Mouse (Mus musculus) forebrain, embryonic 15.5 days (tissue): ENCODE results near the gene Agrn. TPM values are rescaled to one million over a fixed set of nuclear protein-coding genes. Genes with fewer than 3 reads are reported as not detected.

Experiments
- ATAC-seq: fragments of 200-750 bp; cut with Nextera tagmentation; replicated peaks from 2 replicates; pipeline ENCODE4 v1.8.0; 2017; ENCODE audit warnings: mild to moderate bottlenecking, moderate TSS enrichment, moderate library complexity
- H3K27ac ChIP-seq: fragments of 300-500 bp; sonication (generic); replicated peaks from 2 replicates; pipeline ENCODE4 v1.5.1; 2015; ENCODE audit warnings: mild to moderate bottlenecking, inconsistent platforms
- H3K27me3 ChIP-seq: fragments of 300-500 bp; sonication (generic); 2 replicates; pipeline ENCODE4 v1.6.1; 2015; ENCODE audit warnings: inconsistent platforms
- H3K36me3 ChIP-seq: fragments of 300-500 bp; sonication (generic); 2 replicates; pipeline ENCODE4 v1.6.1; 2015; ENCODE audit warnings: mild to moderate bottlenecking, inconsistent platforms
- H3K4me1 ChIP-seq: fragments of 300-500 bp; sonication (generic); 2 replicates; pipeline ENCODE4 v1.6.1; 2015; ENCODE audit warnings: inconsistent platforms
- H3K4me2 ChIP-seq: fragments of 300-500 bp; sonication (generic); replicated peaks from 2 replicates; pipeline ENCODE4 v1.6.1; 2015; ENCODE audit warnings: mild to moderate bottlenecking, inconsistent platforms
- H3K4me3 ChIP-seq: fragments of 300-500 bp; sonication (generic); 2 replicates; pipeline ENCODE4 v1.5.1; 2015; ENCODE audit warnings: mild to moderate bottlenecking, inconsistent platforms
- H3K9ac ChIP-seq: fragments of 300-500 bp; sonication (generic); replicated peaks from 2 replicates; pipeline ENCODE4 v1.6.1; 2015; ENCODE audit warnings: mild to moderate bottlenecking, inconsistent platforms
- H3K9me3 ChIP-seq: fragments of 300-500 bp; sonication (generic); 2 replicates; pipeline ENCODE4 v1.6.1; 2016; ENCODE audit warnings: inconsistent platforms
- WGBS: fragments of 180-500 bp; shearing (Covaris S2); methylation state at CpG from one replicate; pipeline ENCODE4 v1.1.7; 2015; ENCODE audit warnings: mixed read lengths; 5-methylcytosine and 5-hydroxymethylcytosine counted together
- polyA plus RNA-seq: library from polyadenylated mRNA; unstranded; fragments of >200 nt; fragmentation: Nextera tagmentation; extraction: Ambion mirVana; gene quantifications from 2 replicates; pipeline ENCODE4 v1.2.1, GENCODE M21; 2015

Agrn gene
- polyA plus RNA-seq, 1 experiment from 2014 or later: 103 TPM

DNA sequence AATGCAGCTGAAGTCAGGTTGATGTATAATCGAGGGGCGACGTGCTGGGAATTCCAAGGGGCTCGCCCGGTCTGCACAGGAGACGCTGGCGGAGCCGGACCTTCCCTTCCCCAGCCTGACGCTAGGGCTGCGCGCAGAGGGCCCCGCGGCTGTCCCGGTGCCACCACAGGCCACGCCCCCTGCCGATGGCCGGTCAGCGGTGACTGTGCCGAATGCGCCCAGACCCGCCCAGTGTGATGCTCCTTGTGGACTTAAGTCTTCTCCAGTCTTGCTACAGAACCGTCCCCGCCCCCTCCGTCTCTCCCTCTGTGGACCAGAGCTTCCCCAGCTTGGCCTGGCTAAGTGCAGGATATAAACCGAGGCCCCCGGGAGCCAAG lies 529 bp upstream of the Agrn start:
- peak; percentile 92 for ATAC-seq
- peaks cover 45% of the 10 kb centered on the region for H3K4me1 ChIP-seq
- under 1% methylated on average over 26 of the region's 26 CpGs for WGBS
- peak overlapping the region; percentile 69 for H3K9ac ChIP-seq
- peaks cover 4% of the 10 kb centered on the region; the same call in 1 of the 2 replicates for H3K36me3 ChIP-seq
- peak overlapping the region; percentile 77 for H3K4me3 ChIP-seq
- no peaks in the 10 kb centered on the region for H3K27me3 ChIP-seq
- H3K4me2 ChIP-seq: peak overlapping the region; percentile 61
- H3K27ac ChIP-seq: peak overlapping the region; percentile 95
- no peaks in the 10 kb centered on the region for H3K9me3 ChIP-seq

DNA sequence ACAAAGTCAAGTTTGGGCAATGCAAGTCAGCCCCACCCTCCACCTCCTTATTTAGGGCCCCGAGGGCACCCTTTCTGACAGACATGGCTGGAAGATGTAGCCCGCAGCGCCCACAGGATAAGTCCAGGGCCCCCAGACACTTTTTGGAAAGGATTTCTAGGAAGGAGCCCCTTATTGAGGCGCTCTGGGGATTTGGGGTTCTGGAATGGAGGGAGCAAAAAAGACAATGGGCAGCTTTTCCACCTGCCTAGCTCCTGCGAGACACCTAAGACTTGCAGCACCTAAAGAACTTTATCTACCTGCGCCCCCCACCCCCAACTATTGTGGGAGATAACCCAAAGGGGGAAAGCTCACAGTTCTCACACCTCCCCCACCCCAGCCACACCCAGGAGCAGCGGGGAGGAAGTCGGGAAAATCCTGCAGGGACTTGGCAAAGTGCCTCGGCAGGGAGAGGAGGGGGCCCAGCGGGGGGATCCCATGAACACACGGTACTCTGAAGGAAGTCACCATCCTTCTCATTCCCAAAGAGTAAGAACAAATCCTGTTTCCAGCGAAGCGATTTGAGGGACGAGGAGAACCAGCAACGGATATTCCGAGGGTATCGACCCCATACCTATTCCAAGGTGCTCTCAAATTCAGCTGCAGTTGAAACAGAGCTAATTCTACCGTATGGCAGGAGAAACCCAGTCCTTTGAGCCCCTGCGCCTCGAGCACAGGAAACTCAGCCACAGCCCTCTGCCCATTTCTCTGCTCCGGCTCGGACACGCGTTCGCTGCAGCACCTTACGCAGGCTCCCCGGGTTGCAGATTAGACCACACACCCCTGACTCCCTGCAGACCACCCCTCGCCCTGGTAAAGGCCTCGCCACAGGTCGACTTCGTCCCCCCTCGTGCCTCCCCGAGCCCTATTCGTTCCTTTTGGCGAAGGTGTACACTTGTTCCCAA lies 1.1 kb downstream of the Agrn start:
- peak; percentile 4; the same call in 1 of the 2 replicates for ATAC-seq
- H3K4me1 ChIP-seq: peaks cover 47% of the 10 kb centered on the region

DNA sequence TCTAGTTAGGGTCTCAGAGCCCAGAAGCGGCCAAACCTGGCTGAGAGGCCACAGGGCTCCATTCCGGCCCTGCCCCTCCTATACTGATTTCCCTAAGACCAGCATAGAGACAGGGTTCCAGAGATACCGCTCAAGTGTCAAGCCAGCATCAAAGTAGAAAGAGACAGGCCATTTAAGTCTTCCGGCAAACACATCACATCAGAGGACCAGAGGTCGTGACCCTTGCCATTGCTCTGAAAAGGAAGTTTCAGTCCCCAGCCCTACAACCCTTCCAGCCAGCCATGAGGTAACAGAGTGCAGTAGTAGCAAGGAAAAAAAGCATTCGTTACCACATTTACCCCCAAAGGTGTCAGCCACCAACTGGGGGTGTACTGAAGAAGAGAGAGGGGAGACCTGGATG lies 2.9 kb downstream of the Agrn start:
- 44% methylated on average over 6 of the region's 6 CpGs for WGBS
- peaks cover 13% of the 10 kb centered on the region for H3K36me3 ChIP-seq
- H3K9ac ChIP-seq: no peak overlapping the region

More for the DNA sequence above, 1.1 kb downstream of the Agrn start:
- peaks cover 7% of the 10 kb centered on the region; the same call in 1 of the 2 replicates for H3K36me3 ChIP-seq
- no peaks in the 10 kb centered on the region for H3K27me3 ChIP-seq
- H3K9ac ChIP-seq: peak overlapping the region; percentile 79
- no peaks in the 10 kb centered on the region for H3K9me3 ChIP-seq
- peak overlapping the region; percentile 77 for H3K4me3 ChIP-seq
- 2% methylated on average over 35 of the region's 35 CpGs for WGBS
- peak overlapping the region; percentile 96 for H3K4me2 ChIP-seq
- peak overlapping the region; percentile 95 for H3K27ac ChIP-seq

DNA sequence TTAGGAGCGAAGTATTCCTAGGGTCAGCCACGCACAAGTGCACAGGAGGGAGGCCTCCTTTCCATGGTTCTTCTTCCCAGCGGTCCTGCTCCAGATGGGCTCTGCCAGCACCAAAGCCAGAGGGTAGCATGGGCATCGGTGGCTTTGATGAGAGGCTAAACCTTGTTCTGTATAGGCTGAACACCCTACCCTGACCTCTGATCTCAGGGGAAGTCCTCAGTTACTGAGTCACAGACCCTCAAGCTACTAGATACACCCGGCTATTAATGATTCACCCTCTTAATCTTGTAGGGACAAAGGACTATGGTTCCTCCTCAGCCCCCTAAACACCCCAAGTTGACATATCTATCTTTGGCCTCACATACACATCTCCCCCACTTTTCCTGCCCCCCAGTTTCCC lies 3.4 kb downstream of the Agrn start:
- 74% methylated on average over 5 of the region's 5 CpGs for WGBS

More for the DNA sequence above, 2.9 kb downstream of the Agrn start:
- H3K27me3 ChIP-seq: no peaks in the 10 kb centered on the region
- no peak overlapping the region for H3K4me2 ChIP-seq
- ATAC-seq: no peak
- H3K9me3 ChIP-seq: no peaks in the 10 kb centered on the region
- H3K4me3 ChIP-seq: no peak overlapping the region
- H3K4me1 ChIP-seq: peaks cover 63% of the 10 kb centered on the region
- no peak overlapping the region for H3K27ac ChIP-seq

DNA sequence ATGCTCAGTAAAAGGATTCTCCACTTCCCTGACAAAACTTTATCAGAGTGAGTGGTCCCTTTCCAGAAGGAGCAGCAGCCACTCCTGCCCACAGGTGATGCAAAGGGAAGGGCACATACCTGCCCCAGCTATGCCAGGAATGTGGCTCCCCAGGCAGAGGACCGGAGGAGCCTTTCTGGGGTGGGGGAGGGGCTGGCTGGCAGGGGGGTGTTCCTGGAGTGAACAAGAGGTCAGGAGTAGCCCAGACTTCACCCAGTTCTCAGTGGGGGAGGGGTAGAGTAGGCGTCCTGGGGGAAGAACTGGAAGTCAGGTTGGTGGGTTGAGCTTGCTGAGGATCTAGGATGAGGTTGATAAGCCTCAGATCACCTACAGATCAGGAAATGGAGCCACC lies 4.1 kb downstream of the Agrn start:
- 29% methylated on average over 2 of the region's 2 CpGs for WGBS
- Histone ChIP-seq H3K9ac (no peak overlapping the region), H3K4me1 (peaks cover 74% of the 10 kb centered on the region), H3K27ac (no peak overlapping the region), H3K9me3 (no peaks in the 10 kb centered on the region), H3K4me3 (no peak overlapping the region), H3K4me2 (no peak overlapping the region), H3K27me3 (no peaks in the 10 kb centered on the region), H3K36me3 (peaks cover 13% of the 10 kb centered on the region)
- ATAC-seq: no peak

More for the DNA sequence above, 3.4 kb downstream of the Agrn start:
- H3K36me3 ChIP-seq: peaks cover 13% of the 10 kb centered on the region
- no peak overlapping the region for H3K4me2 ChIP-seq
- H3K27me3 ChIP-seq: no peaks in the 10 kb centered on the region
- no peak overlapping the region; the same call in 1 of the 2 replicates for H3K27ac ChIP-seq
- peaks cover 67% of the 10 kb centered on the region for H3K4me1 ChIP-seq
- H3K9ac ChIP-seq: no peak overlapping the region
- H3K9me3 ChIP-seq: no peaks in the 10 kb centered on the region
- ATAC-seq: no peak
- no peak overlapping the region for H3K4me3 ChIP-seq

DNA sequence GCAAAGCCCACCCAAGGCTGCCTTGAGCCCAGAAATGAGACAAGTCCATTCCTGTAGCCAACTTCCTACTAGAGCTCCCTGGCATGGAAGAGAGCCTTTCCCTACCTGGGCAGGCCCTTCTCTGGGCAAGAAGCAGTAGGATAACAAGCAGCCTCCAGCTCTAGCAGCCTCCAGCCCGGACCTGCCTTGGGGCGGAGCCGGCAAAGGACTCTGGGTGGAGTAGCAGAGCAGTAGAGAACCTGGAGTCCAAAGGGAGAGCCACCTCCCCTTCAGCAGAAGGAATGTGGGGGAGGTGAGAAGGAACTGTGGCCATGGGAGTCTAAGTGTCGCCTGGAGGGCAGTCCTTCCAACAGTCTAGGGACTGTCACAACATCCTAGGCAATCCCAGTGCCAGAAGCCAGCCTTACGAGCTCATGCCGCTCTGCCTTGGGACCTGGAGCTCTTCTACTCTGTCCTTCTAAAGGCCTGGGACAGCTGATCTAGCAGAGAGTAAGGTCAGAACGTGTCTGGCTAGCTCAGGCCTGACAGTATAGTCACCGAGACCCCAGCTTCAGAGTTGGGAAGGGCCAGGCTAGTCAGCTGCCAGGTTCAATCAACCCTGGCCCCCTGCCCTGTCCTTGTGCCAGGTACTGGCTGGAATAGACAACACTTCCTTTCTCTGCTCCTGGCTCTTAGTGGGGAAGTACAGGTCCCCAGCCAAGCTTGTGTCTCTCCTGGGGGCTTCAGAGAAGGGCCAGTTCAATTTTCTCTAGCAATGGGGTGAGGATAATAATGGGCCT lies 4.7 kb downstream of the Agrn start:
- Histone ChIP-seq H3K4me2 (no peak overlapping the region), H3K4me1 (peaks cover 77% of the 10 kb centered on the region), H3K9me3 (no peaks in the 10 kb centered on the region), H3K36me3 (peaks cover 13% of the 10 kb centered on the region), H3K9ac (no peak overlapping the region), H3K27ac (peak overlapping the region; percentile 28; the same call in 1 of the 2 replicates), H3K4me3 (no peak overlapping the region), H3K27me3 (no peaks in the 10 kb centered on the region)
- no peak for ATAC-seq
- WGBS: 54% methylated on average over 8 of the region's 8 CpGs

DNA sequence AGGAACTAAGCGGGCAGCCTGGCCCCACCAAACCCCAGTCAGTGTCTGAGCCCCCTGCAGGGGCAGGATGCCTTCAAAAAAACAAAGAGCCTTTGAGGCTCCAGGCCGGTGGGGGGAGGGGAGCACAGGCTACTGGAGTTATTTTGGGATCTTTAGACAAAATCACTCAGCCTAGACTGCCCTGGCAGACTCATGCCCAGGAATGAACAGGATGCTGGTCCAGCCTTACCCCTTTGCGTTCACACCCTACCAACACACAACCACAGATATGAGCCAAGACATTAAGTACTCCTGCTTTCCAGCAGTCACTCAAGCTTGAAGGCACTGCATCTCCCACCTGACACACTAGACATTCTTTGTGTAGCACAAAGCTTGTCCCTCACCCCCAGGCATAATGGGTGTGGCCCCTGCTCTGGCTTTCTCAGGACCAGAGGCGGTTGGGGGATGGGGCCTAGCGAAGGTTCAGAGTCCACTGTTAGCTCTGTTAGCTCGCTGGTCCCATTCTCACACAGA lies 8.4 kb downstream of the Agrn start:
- Histone ChIP-seq H3K9ac (peak overlapping the region; percentile 6; the same call in 1 of the 2 replicates), H3K4me2 (peak overlapping the region; percentile 14; the same call in 1 of the 2 replicates)

DNA sequence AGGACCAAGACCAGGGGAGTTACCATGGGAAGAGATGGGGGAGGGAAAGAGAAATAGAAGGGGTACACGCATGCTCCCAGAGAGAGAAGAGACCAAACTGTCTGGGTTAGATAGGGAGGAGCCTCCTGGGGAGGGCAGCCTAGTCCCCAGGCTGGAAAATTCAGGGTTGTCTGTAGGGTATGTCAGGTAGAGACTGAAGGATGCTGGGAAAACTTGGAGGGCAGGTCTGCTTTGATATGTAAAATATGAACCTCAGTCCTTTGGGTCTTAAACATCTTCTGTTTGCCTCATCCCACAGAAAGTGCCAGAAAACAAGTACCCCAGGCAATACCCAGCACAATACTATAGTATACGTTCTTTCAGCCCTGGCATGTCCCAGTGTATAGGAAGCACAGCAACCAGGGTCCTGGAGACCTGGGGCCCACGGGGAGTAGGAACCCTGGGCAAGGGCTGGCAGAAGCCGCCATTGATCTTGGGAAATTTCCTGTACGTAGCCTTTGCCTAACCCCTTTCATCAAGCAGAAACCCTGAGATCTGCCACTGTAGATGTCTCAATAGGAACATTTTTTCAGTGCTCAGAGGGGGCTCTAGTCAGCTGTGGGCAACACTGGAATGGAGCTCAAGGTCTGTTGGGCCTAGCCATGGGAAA lies 9.0 kb downstream of the Agrn start:
- 21% methylated on average over 5 of the region's 5 CpGs for WGBS
- ATAC-seq: no peak
- Histone ChIP-seq H3K4me1 (peaks cover 87% of the 10 kb centered on the region), H3K9me3 (no peaks in the 10 kb centered on the region), H3K27ac (peak overlapping the region; percentile 84), H3K27me3 (no peaks in the 10 kb centered on the region), H3K36me3 (peaks cover 9% of the 10 kb centered on the region), H3K4me3 (no peak overlapping the region), H3K9ac (peak overlapping the region; percentile 6; the same call in 1 of the 2 replicates), H3K4me2 (peak overlapping the region; percentile 14; the same call in 1 of the 2 replicates)

More for the DNA sequence above, 8.4 kb downstream of the Agrn start:
- H3K4me3 ChIP-seq: no peak overlapping the region
- WGBS: 7% methylated on average over 6 of the region's 6 CpGs
- no peaks in the 10 kb centered on the region for H3K27me3 ChIP-seq
- no peaks in the 10 kb centered on the region for H3K9me3 ChIP-seq
- ATAC-seq: 0 out of 2 replicates have a peak, but pooled peaks have one; percentile 6
- peaks cover 87% of the 10 kb centered on the region for H3K4me1 ChIP-seq
- H3K27ac ChIP-seq: peak overlapping the region; percentile 84
- peaks cover 9% of the 10 kb centered on the region for H3K36me3 ChIP-seq

DNA sequence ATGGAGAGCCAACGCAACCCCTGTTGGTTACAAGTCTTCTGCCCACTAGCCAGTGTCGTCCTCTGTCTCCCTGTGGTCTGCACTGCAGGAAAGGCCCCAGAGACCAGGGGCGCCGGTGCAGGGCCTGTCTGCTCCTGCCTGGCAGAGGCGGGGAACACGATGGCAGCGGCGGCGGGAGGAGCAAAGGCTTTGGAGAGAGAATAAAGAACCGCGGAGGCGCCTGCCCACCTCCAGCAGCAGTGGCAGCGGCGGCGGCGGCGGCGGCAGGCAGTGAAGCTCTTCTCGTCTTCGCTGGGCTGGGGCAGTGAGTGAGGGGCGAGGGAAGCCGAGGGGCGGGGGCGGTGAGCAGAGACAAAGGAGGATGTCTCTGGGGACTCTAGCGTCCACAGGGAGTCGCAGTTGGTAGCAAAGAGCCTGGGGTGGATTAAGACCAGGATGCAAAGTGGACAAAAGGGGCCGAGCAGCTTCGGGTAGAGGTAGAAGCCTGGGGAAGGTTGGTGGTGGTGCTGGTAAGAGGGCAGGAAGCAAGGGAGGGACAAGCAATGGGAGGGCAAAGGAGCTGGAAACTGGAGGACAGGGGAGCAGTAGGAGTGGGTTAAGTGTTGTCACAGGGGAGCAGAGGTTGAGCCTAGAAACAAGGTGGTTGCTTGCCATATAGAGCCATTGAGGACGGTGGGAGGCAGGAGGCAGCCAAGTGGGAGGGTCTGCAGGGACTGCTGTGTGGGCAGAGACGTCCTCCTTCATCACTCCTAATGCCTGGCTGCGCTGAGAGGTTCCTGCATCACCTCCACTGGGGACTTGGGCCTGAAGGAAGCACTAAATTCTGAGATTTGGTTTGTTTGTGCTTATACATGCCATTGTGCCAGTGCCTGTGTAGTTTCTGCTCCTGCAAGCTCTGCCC lies 11.1 kb downstream of the Agrn start:
- 2% methylated on average over 31 of the region's 31 CpGs for WGBS
- H3K4me3 ChIP-seq: peak overlapping the region; percentile 56
- peak; percentile 57 for ATAC-seq

DNA sequence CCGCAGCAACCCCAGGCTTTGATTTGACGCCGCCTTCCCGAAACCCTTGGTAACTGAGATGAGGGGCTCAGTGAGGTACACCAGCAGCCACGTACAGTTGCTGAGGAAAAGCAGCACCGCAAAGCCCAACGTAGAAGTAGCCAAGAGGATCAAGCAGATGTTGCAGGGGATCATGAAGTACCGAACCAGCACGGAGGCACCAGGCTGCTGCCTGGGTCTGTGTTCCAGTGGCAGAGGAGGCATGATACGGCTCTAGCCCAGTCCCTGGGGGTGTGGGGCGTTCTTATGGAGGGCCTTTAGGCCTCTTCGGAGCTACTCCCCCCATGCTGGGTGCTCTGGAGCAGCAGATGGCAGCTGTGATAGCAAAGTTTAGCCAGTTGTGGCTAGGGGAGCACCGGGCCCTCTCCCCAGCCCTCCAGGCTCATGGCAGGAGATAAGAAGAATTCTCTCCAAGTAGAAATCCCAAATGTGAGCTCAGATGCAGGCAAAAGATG lies 11.8 kb downstream of the Agrn start:
- H3K4me1 ChIP-seq: peaks cover 97% of the 10 kb centered on the region
- peak overlapping the region; percentile 56 for H3K4me3 ChIP-seq
- H3K27me3 ChIP-seq: no peaks in the 10 kb centered on the region
- WGBS: 44% methylated on average over 13 of the region's 13 CpGs
- no peaks in the 10 kb centered on the region for H3K9me3 ChIP-seq
- peak overlapping the region; percentile 77 for H3K4me2 ChIP-seq
- H3K9ac ChIP-seq: peak overlapping the region; percentile 85
- H3K27ac ChIP-seq: peak overlapping the region; percentile 94
- H3K36me3 ChIP-seq: peaks cover 3% of the 10 kb centered on the region
- peak; percentile 30; the same call in 1 of the 2 replicates for ATAC-seq

More for the DNA sequence above, 11.1 kb downstream of the Agrn start:
- Histone ChIP-seq H3K4me1 (peaks cover 96% of the 10 kb centered on the region), H3K36me3 (peaks cover 6% of the 10 kb centered on the region), H3K9ac (peak overlapping the region; percentile 85), H3K27ac (peak overlapping the region; percentile 94), H3K27me3 (no peaks in the 10 kb centered on the region), H3K9me3 (no peaks in the 10 kb centered on the region), H3K4me2 (peak overlapping the region; percentile 77)
